Mouse (Mus musculus) heart, postnatal 36 days (tissue): ENCODE data around the gene Rfc2. TPM values are rescaled to one million over a fixed set of nuclear protein-coding genes. Genes with fewer than 3 reads are reported as not detected.

ENCODE experiments used
- DNase-seq, 2 experiments: peaks; one replicate each; pipeline ENCODE4 v3.0.0; 2021 to 2022
- intact Hi-C: fragments of 180-260 bp; cut with DNase I; formaldehyde crosslinking; loops from one replicate; pipeline ENCODE4 v1.15.1; 2025
- total RNA-seq, 2 experiments: library from RNA; stranded (reverse); gene quantifications; 2 replicates each; pipeline ENCODE4 v1.2.3; 2021

Rfc2 gene
- total RNA-seq, 2 experiments from 2014 or later, result 23.4 to 23.9 TPM

GRCm38 (mm10) chr5:134560450-134561171 lies 20.6 kb upstream of the Rfc2 start:
- DNase-seq, result no peak
- intact Hi-C loops, result no loop called here

GRCm38 (mm10) chr5:134564272-134564671 lies 16.9 kb upstream of the Rfc2 start:
- intact Hi-C loops, result no loop called here

GRCm38 (mm10) chr5:134565696-134566095 lies 15.5 kb upstream of the Rfc2 start:
- intact Hi-C loops, result no loop called here

More at GRCm38 (mm10) chr5:134564272-134564671, 16.9 kb upstream of the Rfc2 start:
- no peak for DNase-seq

GRCm38 (mm10) chr5:134567445-134567844 lies 13.7 kb upstream of the Rfc2 start:
- no peak for DNase-seq
- intact Hi-C loops, result no loop called here

More at GRCm38 (mm10) chr5:134565696-134566095, 15.5 kb upstream of the Rfc2 start:
- DNase-seq, result no peak

- intact Hi-C loops, result loop anchor here (2.0 kb wide), 1 partner anchor 13 kb away; no protein-coding TSS in a partner anchor
These were observed 13.1 kb upstream of the Rfc2 start for GRCm38 (mm10) chr5:134568030-134568429.

GRCm38 (mm10) chr5:134568964-134569491 lies 12.1 kb upstream of the Rfc2 start:
- intact Hi-C loops, result loop anchor here (2.0 kb wide), 1 partner anchor 14 kb away; no protein-coding TSS in a partner anchor
- no peak for DNase-seq

More at GRCm38 (mm10) chr5:134568030-134568429, 13.1 kb upstream of the Rfc2 start:
- no peak for DNase-seq

GRCm38 (mm10) chr5:134571730-134572507 lies 9.2 kb upstream of the Rfc2 start:
- intact Hi-C loops, result loop anchor here (1.0 kb wide), 1 partner anchor 20 kb away; the partner anchor contains the start of gene Clip2
- DNase-seq, result peak; percentile 49 to 56

- intact Hi-C loops, result loop anchor here (1.0 kb wide), 1 partner anchor 20 kb away; the partner anchor contains the start of gene Clip2
- peak; percentile 19 to 29 for DNase-seq
These were observed 8.5 kb upstream of the Rfc2 start for GRCm38 (mm10) chr5:134572508-134573214.

GRCm38 (mm10) chr5:134575833-134576232 lies 5.3 kb upstream of the Rfc2 start:
- no peak for DNase-seq
- intact Hi-C loops, result no loop called here

GRCm38 (mm10) chr5:134576517-134577220 lies 4.5 kb upstream of the Rfc2 start:
- no peak for DNase-seq
- intact Hi-C loops, result no loop called here

- intact Hi-C loops, result no loop called here
- DNase-seq, result no peak
These were observed 3.6 kb upstream of the Rfc2 start for GRCm38 (mm10) chr5:134577534-134577933.

- intact Hi-C loops, result no loop called here
- DNase-seq, result no peak
These were observed 2.0 kb upstream of the Rfc2 start for GRCm38 (mm10) chr5:134579135-134579534.

- DNase-seq, result peak; percentile 96 to 99
These were observed 1.2 kb downstream of the Rfc2 start for GRCm38 (mm10) chr5:134582221-134582907.

GRCm38 (mm10) chr5:134583006-134583883 lies 2.1 kb downstream of the Rfc2 start:
- intact Hi-C loops, result loop anchor here (2.0 to 5.0 kb wide), 2 partner anchors 88 to 196 kb away; no protein-coding TSS in a partner anchor
- DNase-seq, result no peak

More at GRCm38 (mm10) chr5:134582221-134582907, 1.2 kb downstream of the Rfc2 start:
- intact Hi-C loops, result loop anchor here (1.0 to 5.0 kb wide), 3 partner anchors 74 to 195 kb away; no protein-coding TSS in a partner anchor

GRCm38 (mm10) chr5:134583884-134584213 lies 2.7 kb downstream of the Rfc2 start:
- no peak for DNase-seq
- intact Hi-C loops, result loop anchor here (2.0 to 5.0 kb wide), 2 partner anchors 89 to 197 kb away; no protein-coding TSS in a partner anchor

GRCm38 (mm10) chr5:134584798-134585197 lies 3.6 kb downstream of the Rfc2 start:
- intact Hi-C loops, result loop anchor here (5.0 kb wide), 1 partner anchor 197 kb away; no protein-coding TSS in a partner anchor
- DNase-seq, result no peak

- DNase-seq, result no peak
- intact Hi-C loops, result no loop called here
These were observed 8.7 kb downstream of the Rfc2 start for GRCm38 (mm10) chr5:134589900-134590299.

GRCm38 (mm10) chr5:134592026-134592581 lies 10.9 kb downstream of the Rfc2 start:
- intact Hi-C loops, result no loop called here
- peak; percentile 28 to 49 for DNase-seq
